Mouse (Mus musculus) heart, postnatal 36 days (tissue): ENCODE measurements around the gene 4833439L19Rik. TPM values are rescaled to one million over a fixed set of nuclear protein-coding genes. Genes with fewer than 3 reads are reported as not detected.
"Not testable (repeated sequence)": the region's sequence is repeated elsewhere in the genome, so short reads cannot be mapped to it uniquely, and the experiment has no call there.

Experiments used
- DNase-seq, 2 experiments: peaks; one replicate each; pipeline ENCODE4 v3.0.0; 2021 to 2022
- intact Hi-C: fragments of 180-260 bp; cut with DNase I; formaldehyde crosslinking; loops from one replicate; pipeline ENCODE4 v1.15.1; 2025
- total RNA-seq, 2 experiments: library from RNA; stranded (reverse); gene quantifications; 2 replicates each; pipeline ENCODE4 v1.2.3; 2021

4833439L19Rik gene
- 10 to 100 TPM; 91.5 TPM for total RNA-seq

DNA sequence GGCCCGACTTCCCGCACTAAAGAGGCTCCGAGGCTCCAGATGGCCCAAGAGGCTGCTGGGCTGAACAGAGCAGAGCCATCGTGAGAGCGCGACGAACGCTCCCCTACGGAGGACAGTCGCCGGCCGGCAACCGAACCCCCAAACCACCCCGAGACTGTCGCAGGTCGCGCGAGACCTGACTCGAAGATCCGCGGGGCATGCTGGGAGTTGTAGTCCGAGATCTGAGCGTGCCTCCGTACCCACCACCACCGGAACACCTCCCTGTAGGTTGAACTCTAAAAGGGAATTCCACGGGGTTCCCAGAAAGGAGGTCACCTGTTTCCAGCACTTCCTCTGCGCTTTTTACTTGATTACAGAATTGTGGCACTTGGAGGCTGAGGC lies at the start of gene 4833439L19Rik:
Gene 4833439L19Rik (minus strand): TSS at position 235 of the 381 bp plus-strand sequence.
- DNase-seq, result peak; percentile 93 to 96
- intact Hi-C loops, result loop anchor here (1.0 to 10.0 kb wide), 3 partner anchors 25 to 260 kb away; partner anchors contain the start of genes Faf2, Higd2a and Nop16

DNA sequence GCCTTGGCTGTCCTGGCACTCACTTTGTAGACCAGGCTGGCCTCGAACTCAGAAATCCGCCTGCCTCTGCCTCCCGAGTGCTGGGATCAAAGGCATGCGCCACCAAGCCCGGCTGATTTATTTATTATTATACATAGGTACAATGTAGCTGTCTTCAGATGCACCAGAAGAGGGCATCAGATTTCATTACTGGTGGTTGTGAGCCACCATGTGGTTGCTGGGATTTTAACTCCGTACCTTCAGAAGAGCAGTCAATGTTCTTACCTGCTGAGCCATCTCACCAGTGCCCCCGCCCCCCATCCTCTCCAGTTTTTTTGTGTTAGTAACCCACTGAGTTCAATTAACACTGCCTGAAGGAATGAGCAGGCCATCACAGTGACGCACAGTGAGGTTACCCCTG lies 47.9 kb upstream of the 4833439L19Rik start:
- intact Hi-C loops, result not testable (repeated sequence)

DNA sequence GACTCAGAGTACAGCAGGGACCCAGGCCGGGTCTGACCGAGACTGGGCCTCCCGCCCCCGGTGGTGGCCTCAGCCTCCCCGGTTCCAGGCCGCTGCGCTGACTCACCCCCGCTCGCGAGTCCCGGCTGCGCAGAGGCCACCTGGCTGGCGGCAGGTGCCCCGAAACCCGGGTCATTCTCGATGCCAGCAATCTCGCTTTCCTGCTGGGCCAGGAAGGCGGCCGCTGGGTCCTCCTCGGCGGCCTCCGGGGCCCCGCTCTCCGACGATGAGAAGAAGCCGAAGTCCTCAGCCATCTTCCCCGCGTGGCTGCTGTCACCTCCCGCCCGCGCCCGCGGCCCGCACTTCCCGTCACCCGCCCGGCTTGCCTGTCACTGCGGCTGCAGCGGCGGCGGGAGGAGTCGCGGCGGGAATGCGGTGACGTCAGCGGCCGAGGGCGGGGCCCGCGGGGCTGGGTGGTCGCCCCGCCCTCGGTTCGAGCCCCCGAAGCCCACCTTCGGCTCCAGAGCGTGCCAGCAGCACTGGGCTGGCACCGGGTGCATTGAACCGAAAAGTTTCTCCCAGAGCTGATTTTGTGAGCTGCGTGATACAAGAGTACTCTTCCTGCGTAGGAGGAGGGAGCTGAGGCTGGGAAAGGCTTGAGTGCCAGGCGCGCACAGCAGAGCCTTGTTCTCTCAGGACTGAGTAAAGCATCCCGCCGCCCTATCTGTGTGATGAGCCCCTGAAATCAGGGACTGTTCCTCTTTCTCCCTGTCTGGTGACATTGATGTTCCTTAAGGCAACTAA lies 45.9 kb upstream of the 4833439L19Rik start, which contains the start of gene Cltb:
Gene Cltb (minus strand): TSS at position 373 of the 783 bp plus-strand sequence.
- intact Hi-C loops, result loop anchor here (2.0 kb wide), 2 partner anchors 20 to 36 kb away; partner anchors contain the start of genes Arl10, Higd2a and Nop16

More for the DNA sequence above, 47.9 kb upstream of the 4833439L19Rik start:
- DNase-seq, result not testable (repeated sequence)

DNA sequence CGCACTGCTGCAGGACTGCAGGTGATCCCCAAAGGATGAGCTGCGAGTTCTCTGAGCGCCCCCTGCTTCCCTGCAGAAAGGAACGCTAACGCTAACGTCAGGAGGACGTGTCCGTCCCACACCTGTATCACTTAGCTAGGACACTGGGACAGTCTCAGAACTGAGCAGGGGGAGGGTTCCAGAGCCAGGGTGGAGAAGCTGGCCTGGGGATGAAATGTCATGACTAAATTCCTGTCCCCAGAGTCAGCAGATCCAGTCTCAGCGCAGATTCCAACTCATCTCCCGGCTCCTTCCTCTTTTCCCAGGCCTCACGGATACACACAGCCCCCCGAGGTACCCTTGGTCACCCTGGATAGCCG lies 45.4 kb upstream of the 4833439L19Rik start:
- DNase-seq, result no peak
- intact Hi-C loops, result loop anchor here (2.0 kb wide), 2 partner anchors 20 to 36 kb away; partner anchors contain the start of genes Arl10, Higd2a and Nop16

More for the DNA sequence above, 45.9 kb upstream of the 4833439L19Rik start, which contains the start of gene Cltb:
- peak; percentile 94 for DNase-seq

DNA sequence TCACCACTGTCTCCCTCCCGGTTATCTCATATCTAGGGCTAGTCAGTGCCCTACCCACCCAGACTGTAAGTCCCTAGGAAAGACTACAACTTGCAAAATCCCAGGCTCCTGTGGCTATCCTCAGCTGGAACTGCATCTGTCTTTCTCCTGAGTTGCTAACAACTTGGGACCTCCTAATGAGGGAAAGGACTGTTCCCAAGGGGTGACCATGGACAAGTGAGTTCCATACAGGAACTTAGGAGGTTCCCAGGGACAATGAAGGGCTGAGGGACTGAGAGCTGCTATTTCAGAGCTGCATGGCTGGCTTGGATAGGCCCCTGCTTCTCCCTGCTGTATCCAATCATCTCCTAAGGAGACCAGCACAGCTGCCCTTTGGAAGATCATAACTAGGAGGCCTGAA lies 44.1 kb upstream of the 4833439L19Rik start:
- intact Hi-C loops, result no loop called here
- no peak for DNase-seq

DNA sequence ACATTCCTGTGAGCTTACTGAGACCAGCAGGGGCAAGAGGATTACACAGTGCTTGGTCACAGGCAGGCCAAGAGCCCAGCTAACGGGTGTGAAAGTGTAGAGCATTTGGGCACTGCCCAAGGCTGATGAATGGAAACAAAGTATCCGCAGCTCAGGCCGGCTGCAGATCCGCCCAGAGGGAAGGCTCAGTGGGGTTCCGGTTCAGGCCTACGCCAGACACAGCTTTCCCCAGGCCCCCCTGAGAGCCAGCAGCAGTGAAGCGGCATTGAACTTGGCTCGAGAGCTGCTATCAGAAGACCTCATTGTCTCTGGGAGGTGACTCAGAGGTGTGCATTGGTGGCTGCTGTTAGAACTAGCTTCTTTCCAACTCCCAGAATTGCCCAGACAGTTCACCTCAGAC lies 43.4 kb upstream of the 4833439L19Rik start:
- intact Hi-C loops, result no loop called here
- peak; percentile 32 to 36 for DNase-seq

DNA sequence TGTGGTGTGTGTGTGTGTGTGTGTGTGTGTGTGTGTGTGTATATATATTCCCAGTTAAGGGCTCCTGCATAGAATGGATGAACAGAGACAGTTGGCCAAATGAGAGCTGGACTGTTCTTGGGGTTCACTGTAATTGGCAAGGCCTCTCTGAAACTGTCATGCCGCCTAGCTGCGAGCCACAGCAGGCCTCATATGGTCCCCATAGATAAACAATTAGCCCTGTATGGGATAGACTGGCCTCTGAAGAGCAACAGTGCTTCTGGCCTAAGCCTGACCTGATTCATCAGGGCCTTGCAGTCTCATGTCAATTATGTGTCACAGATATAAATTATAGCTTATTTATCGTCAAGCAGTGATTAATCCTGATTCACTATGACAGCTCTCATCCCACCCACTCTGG lies 42.8 kb upstream of the 4833439L19Rik start:
- intact Hi-C loops, result no loop called here

DNA sequence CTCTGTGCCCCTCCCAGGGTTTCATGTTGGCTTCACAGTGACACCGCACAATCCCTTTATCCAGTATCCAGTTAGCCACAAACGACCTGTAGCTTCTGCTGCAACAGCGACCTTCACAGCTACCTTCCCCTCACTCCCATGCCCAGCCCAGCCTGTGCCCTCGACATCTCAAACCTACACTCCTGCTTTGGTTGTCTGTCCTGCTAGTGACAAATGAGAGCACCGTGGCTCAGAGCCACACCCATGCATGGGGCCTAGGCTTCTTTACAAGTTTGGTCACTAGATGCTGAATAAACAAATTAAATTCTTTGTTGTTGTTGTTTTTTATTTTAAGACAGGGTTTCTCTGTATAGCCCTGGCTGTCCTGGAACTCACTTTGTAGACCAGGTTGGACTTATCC lies 42.0 kb upstream of the 4833439L19Rik start:
- intact Hi-C loops, result no loop called here
- no peak for DNase-seq

More for the DNA sequence above, 42.8 kb upstream of the 4833439L19Rik start:
- DNase-seq, result no peak

DNA sequence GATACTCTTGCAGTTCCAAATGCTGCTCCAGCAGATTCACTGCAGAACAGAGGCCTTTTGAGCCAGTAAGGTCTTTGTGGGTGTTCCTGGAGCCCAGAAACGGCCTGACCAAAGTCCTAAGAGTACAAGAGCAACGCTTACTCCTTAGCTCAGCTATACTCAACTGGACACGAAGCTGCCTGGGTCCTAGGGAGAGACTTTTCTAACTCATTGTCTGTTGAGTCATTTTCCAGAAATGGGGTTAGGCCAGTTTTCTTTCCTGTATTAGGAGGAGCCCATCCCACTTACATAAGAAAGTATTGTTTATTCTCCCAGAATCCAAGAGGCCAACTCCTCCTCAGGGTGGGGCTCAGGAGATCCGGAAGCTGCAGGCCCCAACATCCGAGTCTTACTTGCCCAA lies 40.2 kb upstream of the 4833439L19Rik start:
- intact Hi-C loops, result no loop called here
- DNase-seq, result no peak

DNA sequence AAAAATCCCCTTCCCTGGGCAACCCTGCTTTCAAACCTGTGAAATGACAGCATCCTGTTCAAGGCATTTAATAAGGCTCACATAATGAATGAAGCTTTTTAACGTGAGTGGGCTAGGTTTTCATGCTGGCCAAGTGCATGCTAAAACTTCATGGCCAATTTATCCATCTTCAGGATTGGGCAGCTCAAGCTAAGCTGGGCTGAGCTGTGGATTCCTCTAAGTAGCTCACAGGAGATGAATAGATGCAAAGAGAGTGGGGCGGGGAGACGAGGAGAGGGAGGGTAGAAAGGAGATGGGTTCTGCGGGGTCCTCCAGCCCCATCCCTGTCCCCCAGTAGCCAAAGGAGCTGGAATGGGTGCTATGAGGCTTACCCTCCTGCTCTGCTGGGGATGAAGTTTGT lies 39.0 kb upstream of the 4833439L19Rik start:
- intact Hi-C loops, result no loop called here
- no peak for DNase-seq

DNA sequence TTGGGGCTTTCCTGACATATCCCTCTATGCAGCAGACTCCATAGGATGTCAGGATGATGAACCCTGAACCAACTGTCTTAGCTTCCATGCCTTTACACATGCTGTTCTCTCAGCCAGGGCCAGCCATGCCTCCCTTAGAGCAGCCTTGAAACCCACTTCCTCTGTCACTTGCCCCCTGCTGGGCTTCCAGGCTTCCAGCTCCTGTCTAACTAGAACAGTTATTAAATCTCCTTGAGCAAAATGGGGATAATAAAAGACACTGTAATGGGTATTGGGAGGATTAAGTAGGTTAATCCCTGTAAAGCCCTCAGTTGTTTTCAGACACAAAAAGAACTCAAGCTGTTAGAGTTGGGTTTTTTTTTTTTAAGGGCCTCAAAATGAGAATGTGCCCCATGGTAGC lies 38.3 kb upstream of the 4833439L19Rik start:
- intact Hi-C loops, result no loop called here
- DNase-seq, result no peak

DNA sequence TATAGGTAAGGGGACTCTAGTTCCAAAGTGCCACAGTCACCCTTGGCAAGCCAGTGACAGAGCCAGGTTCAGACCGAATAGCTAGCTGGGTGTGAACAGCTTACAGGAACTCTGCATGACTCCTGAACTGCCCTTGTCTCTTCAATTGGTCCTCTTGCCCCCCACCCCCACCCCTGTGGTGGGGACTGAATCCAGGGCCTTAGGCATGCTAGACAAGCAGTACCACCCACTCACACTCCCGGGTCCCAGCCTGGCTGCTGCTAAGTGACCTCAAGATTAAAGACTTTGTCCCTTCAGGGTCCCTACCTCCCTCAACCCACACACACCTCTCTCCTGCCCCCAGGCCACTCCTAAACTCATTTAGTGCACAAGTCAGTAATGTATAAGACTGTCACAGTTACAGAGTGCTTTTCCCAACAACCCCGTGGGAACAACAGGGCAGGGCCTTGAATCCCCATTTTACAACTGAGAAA lies 37.4 kb upstream of the 4833439L19Rik start:
- intact Hi-C loops, result no loop called here
- DNase-seq, result no peak

DNA sequence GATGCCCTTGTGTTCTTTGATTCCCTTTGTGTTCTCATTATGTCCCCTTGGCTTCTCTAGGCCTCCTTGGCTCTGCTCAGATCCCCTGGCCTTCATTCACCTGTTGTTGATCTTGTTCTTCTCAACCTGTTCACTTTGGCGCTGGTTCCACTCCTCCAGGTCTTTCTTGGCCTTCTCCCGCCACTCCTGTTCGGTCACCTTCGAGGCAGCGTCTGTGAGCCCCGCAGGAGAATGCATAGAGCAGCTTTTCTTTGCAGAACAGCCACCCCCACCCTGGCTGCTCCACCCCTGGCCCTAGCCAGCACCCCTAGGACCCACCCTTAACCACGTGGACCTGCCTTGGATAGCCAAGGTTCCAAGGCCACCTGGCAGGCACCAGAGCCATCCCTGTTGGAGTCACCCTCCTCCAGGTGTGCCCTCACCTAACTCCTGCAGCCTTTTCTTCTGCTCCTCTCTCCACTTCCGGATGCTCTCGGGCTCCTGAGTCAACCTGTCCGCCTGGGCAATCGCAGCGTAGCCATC lies 33.4 kb upstream of the 4833439L19Rik start:
- no peak for DNase-seq
- intact Hi-C loops, result no loop called here

DNA sequence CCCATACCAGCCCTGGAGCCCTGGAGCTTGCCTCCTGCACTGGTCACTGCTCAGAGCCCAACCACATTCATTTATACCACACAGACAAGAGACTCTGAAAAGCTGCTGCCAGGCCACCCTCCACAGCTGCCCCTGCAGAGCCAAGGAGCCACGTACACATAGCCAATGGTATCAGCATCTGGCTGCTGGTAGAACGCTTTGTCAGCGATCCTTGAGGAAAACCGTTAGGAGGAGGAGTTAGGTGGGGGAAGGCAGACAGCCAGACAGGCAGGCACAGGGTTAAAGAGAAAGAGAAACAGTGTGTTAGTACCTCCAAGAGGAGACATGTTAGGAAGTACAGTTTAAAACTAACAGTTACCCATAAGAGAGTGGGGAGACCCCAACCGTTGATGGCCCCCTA lies 31.6 kb upstream of the 4833439L19Rik start:
- intact Hi-C loops, result no loop called here

DNA sequence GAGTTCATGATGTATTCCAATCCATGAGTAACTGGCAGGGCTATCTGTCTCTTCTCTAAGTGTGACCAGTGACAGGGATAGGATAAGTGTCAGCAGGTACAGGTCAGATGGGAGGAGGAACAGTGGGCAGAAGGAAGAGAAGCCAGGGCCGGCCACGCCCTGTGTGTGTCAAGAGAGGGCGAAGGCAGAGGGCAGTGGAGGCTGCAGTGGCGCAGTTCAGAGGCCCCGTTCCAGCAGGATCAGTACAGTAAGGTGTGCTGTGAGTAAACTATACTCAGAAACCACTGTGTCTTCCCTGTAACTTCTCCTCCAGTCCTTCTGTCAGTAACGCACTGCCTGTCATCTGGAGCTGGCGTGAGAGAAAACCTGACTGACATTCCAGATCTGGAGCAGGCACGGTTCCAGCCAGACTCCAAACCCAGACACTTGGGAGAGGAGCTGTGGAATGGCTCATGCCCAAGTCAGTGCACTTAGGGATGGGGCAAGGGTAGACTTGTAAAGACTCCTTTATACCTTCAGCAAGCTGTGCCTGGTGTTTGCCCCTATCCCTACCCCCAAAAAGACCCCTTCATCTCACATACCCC lies 31.0 kb upstream of the 4833439L19Rik start:
- intact Hi-C loops, result no loop called here
- peak in 1 of 2 experiments; percentile 27 for DNase-seq

More for the DNA sequence above, 31.6 kb upstream of the 4833439L19Rik start:
- no peak for DNase-seq

DNA sequence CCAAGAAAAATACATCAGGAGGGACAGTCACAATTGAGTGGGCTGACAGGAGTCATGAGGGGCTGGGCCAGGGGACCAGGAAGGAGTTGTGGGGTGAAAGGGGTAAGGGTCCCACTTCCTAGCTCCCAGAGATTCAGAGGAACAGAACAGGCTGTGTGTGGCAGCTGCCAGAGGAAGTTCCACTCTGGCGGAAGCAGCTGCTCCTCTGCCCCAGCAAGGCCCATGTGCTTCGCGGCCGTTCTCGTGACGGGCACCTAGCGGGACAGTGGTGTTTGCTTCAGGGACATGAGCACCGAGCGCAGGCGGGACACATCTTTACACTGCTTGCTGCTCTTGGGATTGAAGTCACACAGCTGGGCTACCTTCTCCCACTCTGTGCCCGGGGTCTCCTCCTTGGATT lies 28.4 kb upstream of the 4833439L19Rik start:
- DNase-seq, result no peak
- intact Hi-C loops, result no loop called here

DNA sequence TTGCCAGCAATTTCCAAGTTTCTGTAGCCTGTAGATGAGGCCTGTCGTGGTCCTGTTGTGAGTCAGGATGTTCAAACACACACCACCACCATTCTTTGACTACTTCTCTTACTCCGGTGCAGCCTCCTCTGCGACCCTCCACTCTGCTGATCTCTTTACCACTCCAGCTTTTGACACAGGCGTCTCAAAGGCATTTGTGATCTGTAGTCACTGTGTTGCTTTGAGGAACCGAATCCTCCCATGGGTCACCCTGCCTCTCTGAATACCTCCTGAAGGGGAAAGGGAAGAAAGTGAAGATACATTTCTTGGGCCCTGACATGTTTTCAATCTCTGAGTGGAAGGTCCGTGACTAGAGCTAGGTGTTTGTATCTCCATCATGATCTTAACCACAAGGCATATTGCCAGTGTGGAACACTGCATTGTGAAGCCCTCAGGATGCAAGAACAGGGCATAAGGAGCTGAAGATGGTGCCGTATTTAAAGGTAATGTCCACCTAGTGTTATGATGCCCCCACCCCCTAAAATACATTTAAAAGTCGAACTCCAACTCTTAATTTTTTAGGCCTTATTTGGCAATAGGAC lies 26.6 kb upstream of the 4833439L19Rik start:
- intact Hi-C loops, result loop anchor here (2.0 kb wide), 1 partner anchor 19 kb away; the partner anchor contains the start of gene Cltb
- no peak for DNase-seq

DNA sequence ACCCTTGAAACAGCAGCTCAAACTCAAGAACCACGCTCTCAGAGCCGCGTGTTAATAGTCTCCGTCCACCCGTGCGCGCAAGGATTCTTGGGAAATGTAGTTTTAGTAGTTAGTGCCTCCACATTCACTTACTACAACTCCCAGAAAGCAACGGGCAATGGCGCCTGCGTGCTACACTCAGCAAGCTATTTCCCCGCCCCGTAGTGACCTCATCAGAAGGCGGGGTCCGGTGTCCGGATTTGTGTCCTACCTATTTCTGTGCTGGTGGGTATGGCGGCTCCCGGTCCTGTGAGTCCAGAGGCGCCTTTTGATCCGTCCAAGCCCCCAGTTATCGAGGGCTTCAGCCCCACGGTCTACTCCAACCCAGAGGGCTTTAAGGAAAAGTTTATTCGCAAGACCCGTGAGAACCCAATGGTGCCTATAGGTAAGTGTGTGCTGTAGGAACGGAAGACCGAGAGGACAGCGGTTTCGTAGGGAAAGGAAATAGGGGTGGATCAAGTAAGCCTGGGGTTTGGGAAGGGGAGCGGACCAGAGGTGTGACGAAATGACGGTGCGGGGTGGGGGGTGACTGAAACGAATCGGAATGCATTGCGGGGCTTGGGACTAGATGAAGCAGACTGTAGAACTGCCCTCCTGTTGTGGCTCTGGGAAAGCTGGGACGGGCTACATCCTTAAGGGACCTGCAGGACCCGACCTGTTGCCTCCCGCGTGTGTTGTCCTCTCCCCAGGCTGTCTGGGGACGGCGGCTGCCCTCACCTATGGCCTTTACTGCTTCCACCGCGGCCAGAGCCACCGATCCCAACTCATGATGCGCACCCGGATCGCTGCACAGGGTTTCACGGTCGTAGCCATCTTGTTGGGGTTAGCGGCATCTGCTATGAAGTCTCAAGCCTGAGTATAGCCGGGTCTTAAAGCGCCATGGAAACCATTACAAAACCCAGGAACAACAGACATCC lies 25.0 kb upstream of the 4833439L19Rik start, which contains the start of the genes Nop16 and Higd2a:
Gene Nop16 (minus strand): TSS at position 95 of the 956 bp plus-strand sequence.
Gene Higd2a (plus strand): TSS at position 212 of the 956 bp plus-strand sequence.
- intact Hi-C loops, result loop anchor here (1.0 to 2.0 kb wide), 3 partner anchors 21 to 31 kb away; partner anchors contain the start of genes 4833439L19Rik, Cltb and Faf2

DNA sequence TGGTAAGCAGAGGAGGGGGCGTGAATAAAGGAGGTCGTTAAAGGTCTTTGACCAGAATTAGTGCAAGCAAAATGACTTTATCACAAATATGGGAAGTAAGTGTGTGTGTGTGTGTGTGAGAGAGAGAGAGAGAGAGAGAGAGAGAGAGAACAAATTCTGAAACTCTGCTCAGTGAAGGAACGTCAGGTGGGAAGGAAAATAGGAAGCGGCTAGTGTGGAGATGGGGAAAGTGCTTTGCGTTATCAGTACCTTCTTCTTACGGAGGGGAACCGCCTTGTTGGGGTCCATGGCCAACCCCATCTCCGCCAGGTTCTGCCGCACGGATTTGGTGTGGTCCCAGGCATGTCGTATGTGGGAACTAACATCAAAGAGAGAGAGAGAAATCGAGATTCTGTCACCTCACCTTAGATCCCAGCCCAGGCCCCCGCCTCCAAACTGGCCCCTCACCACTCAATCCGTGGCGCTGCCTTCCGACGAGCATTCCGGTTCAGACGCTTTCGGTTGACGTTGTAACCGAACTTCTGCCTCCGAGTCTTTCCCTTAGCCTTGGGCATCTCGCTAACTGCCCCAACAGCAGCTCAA lies 24.3 kb upstream of the 4833439L19Rik start:
- intact Hi-C loops, result no loop called here

More for the DNA sequence above, 25.0 kb upstream of the 4833439L19Rik start, which contains the start of the genes Nop16 and Higd2a:
- peak; percentile 94 to 95 for DNase-seq

More for the DNA sequence above, 24.3 kb upstream of the 4833439L19Rik start:
- DNase-seq, result no peak
